Mouse (Mus musculus) kidney, embryonic 16.5 days (tissue): ENCODE measurements at regions not wholly inside any gene's neighbourhood (a gene's known extent, or its start where the extent isn't known, plus 50 kb on each side); places are given as distances from the start of the nearest gene placed in this dataset.
"Not testable (repeated sequence)": the region's sequence is repeated elsewhere in the genome, so short reads cannot be mapped to it uniquely, and the experiment has no call there.

Experiments used
- ATAC-seq: fragments of 200-750 bp; cut with Nextera tagmentation; 2 replicates; pipeline ENCODE4 v1.8.0; 2017; ENCODE audit warnings: moderate TSS enrichment; ENCODE audit not compliant: low FRiP score, low TSS enrichment
- H3K27ac ChIP-seq: fragments of 300-500 bp; sonication (generic); 2 replicates; pipeline ENCODE4 v1.5.1; 2014; ENCODE audit warnings: low read length
- H3K27me3 ChIP-seq: fragments of 300-500 bp; sonication (generic); 2 replicates; pipeline ENCODE4 v1.6.1; 2014; ENCODE audit warnings: low read length, control low read depth, mixed read lengths; ENCODE audit not compliant: insufficient read depth
- H3K36me3 ChIP-seq: fragments of 300-500 bp; sonication (generic); 2 replicates; pipeline ENCODE4 v1.6.1; 2014; ENCODE audit warnings: low read length, control low read depth, mixed read lengths; ENCODE audit not compliant: insufficient read depth
- H3K4me1 ChIP-seq: fragments of 300-500 bp; sonication (generic); 2 replicates; pipeline ENCODE4 v1.6.1; 2014; ENCODE audit warnings: low read length, control low read depth, mixed read lengths; ENCODE audit not compliant: insufficient read depth
- H3K4me2 ChIP-seq: fragments of 300-500 bp; sonication (generic); replicated peaks from 2 replicates; pipeline ENCODE4 v1.6.1; 2014; ENCODE audit warnings: low read depth, low read length
- H3K4me3 ChIP-seq: fragments of 300-500 bp; sonication (generic); 2 replicates; pipeline ENCODE4 v1.5.1; 2014; ENCODE audit warnings: mild to moderate bottlenecking, low read length
- H3K9ac ChIP-seq: fragments of 300-500 bp; sonication (generic); replicated peaks from 2 replicates; pipeline ENCODE4 v1.6.1; 2014; ENCODE audit warnings: low read length
- H3K9me3 ChIP-seq: fragments of 300-500 bp; sonication (generic); 2 replicates; pipeline ENCODE4 v1.6.1; 2016; ENCODE audit warnings: low read length, control low read depth
- WGBS: fragments of 180-500 bp; shearing (Covaris S2); extraction: QIAGEN DNeasy Blood & Tissue Kit; methylation state at CpG from one replicate; pipeline ENCODE4 v1.1.7; 2014; 5-methylcytosine and 5-hydroxymethylcytosine counted together

DNA sequence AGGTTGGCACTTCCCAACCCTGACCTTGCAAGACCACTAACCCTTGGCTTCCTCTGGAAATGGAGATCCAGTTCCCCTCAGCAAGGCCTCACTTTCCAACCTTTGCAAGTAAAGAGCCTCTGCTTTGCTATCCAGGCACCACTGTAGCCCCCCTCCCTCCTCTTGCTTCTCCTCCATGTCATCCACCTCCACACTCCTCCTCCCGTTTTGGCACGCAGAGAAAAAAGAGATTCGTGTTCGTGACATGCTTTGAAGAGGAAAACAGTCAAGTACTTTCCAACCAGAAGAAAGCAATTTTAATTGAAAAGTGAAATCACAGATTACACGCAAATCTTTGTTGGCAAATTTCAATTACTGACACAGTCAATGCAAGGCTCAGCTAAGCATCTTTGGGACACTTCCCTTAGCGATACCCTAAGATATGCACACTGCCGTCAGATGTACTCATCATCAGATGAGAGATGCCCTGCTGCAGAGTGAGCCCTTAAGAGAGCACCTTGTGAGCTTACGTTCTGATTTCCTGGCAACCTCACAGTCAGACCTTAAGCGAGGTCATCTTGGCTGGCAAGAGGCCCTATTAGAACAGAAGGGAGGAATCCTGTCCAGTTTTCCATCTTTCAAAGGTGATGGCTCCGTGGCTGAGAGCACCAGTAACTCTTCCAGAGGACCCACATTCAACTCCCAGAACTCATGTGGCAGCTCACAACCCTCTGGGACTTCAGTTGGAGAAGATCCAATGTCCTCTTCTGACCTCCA, 208.5 kb upstream of the Zfp703 start:
- 76% methylated on average over 10 of the region's 10 CpGs for WGBS
- Histone ChIP-seq H3K27ac (no peak overlapping the region), H3K36me3 (no peaks in the 10 kb centered on the region), H3K9ac (no peak overlapping the region), H3K4me2 (no peak overlapping the region), H3K4me3 (no peak overlapping the region), H3K4me1 (peaks cover 8% of the 10 kb centered on the region), H3K27me3 (peaks cover 31% of the 10 kb centered on the region), H3K9me3 (no peaks in the 10 kb centered on the region)
- ATAC-seq: no peak

DNA sequence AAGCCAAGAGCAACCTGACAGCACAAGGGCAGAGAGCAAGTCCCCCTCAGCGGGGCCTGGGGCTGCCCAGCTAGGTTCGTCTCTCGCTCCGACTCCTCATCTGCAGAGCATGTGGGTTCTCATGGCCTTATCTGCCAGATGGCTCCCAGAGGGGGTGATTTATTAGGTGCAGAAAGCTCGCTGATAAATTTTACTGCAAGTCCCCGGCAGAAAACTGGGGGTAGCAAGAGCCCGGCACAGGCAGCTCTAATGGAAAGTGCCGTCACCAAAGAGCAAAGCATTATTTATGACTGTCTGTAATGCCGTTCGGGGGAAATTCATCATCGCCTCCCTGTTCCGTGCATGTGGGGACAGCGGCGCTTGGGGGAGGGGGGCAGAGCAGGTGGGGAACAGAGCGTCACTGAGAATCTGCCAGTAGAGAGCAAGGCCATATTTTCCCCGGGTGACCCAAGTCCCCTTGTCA, 206.7 kb upstream of the Zfp703 start:
- WGBS: under 1% methylated on average over 16 of the region's 16 CpGs
- H3K27me3 ChIP-seq: peaks cover 39% of the 10 kb centered on the region
- peak overlapping the region; percentile 26; the same call in 1 of the 2 replicates for H3K4me3 ChIP-seq
- 0 out of 2 replicates have a peak overlapping the region, but pooled peaks have one; percentile 22 for H3K9ac ChIP-seq
- no peaks in the 10 kb centered on the region for H3K9me3 ChIP-seq
- no peaks in the 10 kb centered on the region for H3K36me3 ChIP-seq
- H3K27ac ChIP-seq: no peak overlapping the region
- H3K4me2 ChIP-seq: peak overlapping the region; percentile 47
- ATAC-seq: peak; percentile 78
- peaks cover 8% of the 10 kb centered on the region for H3K4me1 ChIP-seq

DNA sequence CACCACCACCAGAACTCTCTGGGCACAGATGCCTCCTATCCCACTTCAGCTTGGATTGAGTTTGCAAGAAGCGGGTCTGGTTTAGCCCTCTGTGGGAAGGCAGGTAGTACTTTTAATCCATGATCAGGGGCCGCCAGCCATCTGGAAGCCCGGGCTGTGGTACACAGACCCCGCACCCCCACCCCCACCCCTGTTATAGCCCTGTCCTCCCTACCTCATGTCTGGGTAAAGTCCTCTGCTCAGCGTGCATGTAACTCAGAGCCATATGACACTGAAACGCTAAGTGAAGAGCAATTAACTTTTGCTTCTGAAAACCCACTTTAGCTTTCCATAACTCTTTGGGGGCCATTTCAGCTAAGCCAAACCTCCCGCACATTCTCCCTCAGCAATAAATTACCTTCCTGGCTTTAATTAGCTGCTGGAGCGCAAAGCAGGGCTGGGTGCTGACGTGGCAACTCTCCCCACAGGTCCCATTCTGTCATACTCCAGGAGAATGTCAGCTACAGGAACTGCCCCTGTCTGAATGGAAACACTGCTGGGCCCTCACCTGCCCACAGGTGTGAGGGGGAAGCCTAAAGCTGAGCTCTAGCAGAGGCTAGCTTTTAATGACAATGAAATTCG, 198.1 kb upstream of the Zfp703 start:
- H3K27me3 ChIP-seq: peaks cover 43% of the 10 kb centered on the region

GRCm38 (mm10) chr8:26780515-26780914, 196.6 kb upstream of the Zfp703 start:
- H3K9me3 ChIP-seq: no peaks in the 10 kb centered on the region
- ATAC-seq: no peak; the same call in 1 of the 2 replicates
- H3K4me2 ChIP-seq: peak overlapping the region; percentile 37
- no peak overlapping the region; the same call in 1 of the 2 replicates for H3K9ac ChIP-seq
- H3K4me1 ChIP-seq: peaks cover 13% of the 10 kb centered on the region
- no peak overlapping the region for H3K27ac ChIP-seq
- WGBS: 21% methylated on average over 19 of the region's 19 CpGs
- H3K27me3 ChIP-seq: peaks cover 39% of the 10 kb centered on the region
- peak overlapping the region; percentile 21 for H3K4me3 ChIP-seq
- H3K36me3 ChIP-seq: no peaks in the 10 kb centered on the region

More for the DNA sequence above, 198.1 kb upstream of the Zfp703 start:
- Histone ChIP-seq H3K4me1 (peaks cover 13% of the 10 kb centered on the region), H3K27ac (no peak overlapping the region), H3K4me3 (no peak overlapping the region), H3K9me3 (no peaks in the 10 kb centered on the region), H3K4me2 (no peak overlapping the region), H3K9ac (no peak overlapping the region), H3K36me3 (no peaks in the 10 kb centered on the region)
- WGBS: 12% methylated on average over 10 of the region's 10 CpGs
- peak; percentile 62 for ATAC-seq

GRCm38 (mm10) chr8:26782936-26783335, 194.2 kb upstream of the Zfp703 start:
- not testable (repeated sequence) for H3K4me2 ChIP-seq, H3K9ac ChIP-seq, H3K9me3 ChIP-seq, H3K4me3 ChIP-seq, H3K27ac ChIP-seq, H3K36me3 ChIP-seq, ATAC-seq
- peaks cover 13% of the 10 kb centered on the region for H3K4me1 ChIP-seq
- H3K27me3 ChIP-seq: peaks cover 25% of the 10 kb centered on the region
- WGBS: 95% methylated on average over 8 of the region's 8 CpGs

GRCm38 (mm10) chr8:26784381-26784780, 192.7 kb upstream of the Zfp703 start:
- peaks cover 7% of the 10 kb centered on the region for H3K4me1 ChIP-seq
- no peaks in the 10 kb centered on the region for H3K36me3 ChIP-seq
- H3K4me3 ChIP-seq: no peak overlapping the region
- no peak overlapping the region for H3K27ac ChIP-seq
- H3K9me3 ChIP-seq: no peaks in the 10 kb centered on the region
- no peak for ATAC-seq
- 70% methylated on average over 6 of the region's 6 CpGs for WGBS
- H3K27me3 ChIP-seq: peaks cover 26% of the 10 kb centered on the region
- no peak overlapping the region for H3K9ac ChIP-seq
- no peak overlapping the region for H3K4me2 ChIP-seq

DNA sequence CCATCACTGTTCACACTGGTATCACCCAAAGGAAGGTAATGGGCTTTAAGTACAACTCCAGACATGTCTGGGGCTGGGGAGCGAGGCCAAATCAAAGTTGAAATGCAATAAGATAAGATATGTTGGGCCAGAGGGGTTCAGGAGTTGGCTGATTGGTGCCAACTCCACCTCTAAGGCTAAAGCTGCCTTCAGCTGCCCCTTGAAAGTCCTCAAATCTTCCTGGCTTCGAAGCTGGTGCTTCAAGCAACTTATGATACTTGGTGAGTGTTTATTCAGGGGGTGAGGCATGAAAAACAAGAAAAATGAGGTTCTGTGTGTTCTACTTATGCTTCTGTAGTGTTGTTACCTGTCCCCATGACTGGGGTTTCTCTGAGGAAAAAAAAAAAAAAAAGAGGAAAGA, 185.3 kb upstream of the Zfp703 start:
- no peaks in the 10 kb centered on the region for H3K36me3 ChIP-seq
- no peak overlapping the region for H3K9ac ChIP-seq
- H3K27ac ChIP-seq: no peak overlapping the region
- 0 out of 2 replicates have a peak, but pooled peaks cover 3% of the 10 kb centered on the region for H3K27me3 ChIP-seq
- no peak for ATAC-seq
- H3K4me3 ChIP-seq: no peak overlapping the region
- H3K4me1 ChIP-seq: no peaks in the 10 kb centered on the region
- 85% methylated on average over 2 of the region's 2 CpGs for WGBS
- H3K4me2 ChIP-seq: no peak overlapping the region
- H3K9me3 ChIP-seq: no peaks in the 10 kb centered on the region

- no peaks in the 10 kb centered on the region for H3K27me3 ChIP-seq
- H3K4me3 ChIP-seq: no peak overlapping the region
- no peaks in the 10 kb centered on the region for H3K36me3 ChIP-seq
- H3K9me3 ChIP-seq: no peaks in the 10 kb centered on the region
- no peaks in the 10 kb centered on the region for H3K4me1 ChIP-seq
- no peak overlapping the region for H3K9ac ChIP-seq
- ATAC-seq: no peak
- 79% methylated on average over 9 of the region's 9 CpGs for WGBS
- no peak overlapping the region for H3K4me2 ChIP-seq
- H3K27ac ChIP-seq: no peak overlapping the region
Measured at GRCm38 (mm10) chr8:26793606-26794292, 183.4 kb upstream of the Zfp703 start.

GRCm38 (mm10) chr8:26794411-26794810, 182.7 kb upstream of the Zfp703 start:
- no peaks in the 10 kb centered on the region for H3K4me1 ChIP-seq
- 79% methylated on average over 4 of the region's 4 CpGs for WGBS
- H3K27me3 ChIP-seq: peaks cover 2% of the 10 kb centered on the region; the same call in 1 of the 2 replicates
- H3K36me3 ChIP-seq: no peaks in the 10 kb centered on the region
- no peak overlapping the region for H3K4me2 ChIP-seq
- no peak for ATAC-seq
- no peak overlapping the region for H3K27ac ChIP-seq
- no peaks in the 10 kb centered on the region for H3K9me3 ChIP-seq
- H3K4me3 ChIP-seq: no peak overlapping the region
- H3K9ac ChIP-seq: no peak overlapping the region
